ENCODE assay signal across 21 mouse cellular contexts in the genomic region with DNA sequence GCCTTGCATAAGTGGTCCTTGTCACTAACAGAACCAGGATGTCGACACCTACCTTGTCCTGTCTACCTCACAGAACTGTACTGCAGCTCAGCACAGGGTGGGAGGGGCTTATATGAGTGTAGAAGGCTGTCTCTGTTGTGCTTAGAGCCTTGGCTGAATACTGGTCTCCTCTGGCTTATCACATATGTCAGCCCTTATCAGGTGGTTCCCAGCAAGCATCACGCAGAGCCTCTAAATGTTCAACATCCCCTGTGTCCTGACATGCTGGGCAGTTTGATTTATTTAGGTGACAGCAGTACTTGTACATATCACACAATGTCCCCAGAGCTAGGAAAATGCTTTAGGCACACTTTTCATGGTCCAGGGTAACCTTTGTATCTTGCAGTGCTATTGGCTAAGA.
DNase-seq lines count a peak whose midpoint lies in the region; ATAC-seq and TF ChIP-seq lines count a peak whose summit lies in the region.
"Had no signal": no experiment of that assay in that cellular context is flagged by ENCODE, and none has a peak within 500 bp of the region (broad histone marks: within the 10 kb centered on the region; RNA-seq: fewer than 3 reads in every experiment).

No protein-coding gene starts in this region.

- H3K4me1 ChIP-seq in lung, embryonic 14.5 days (ENCODE audit: insufficient read depth) = peaks cover 10% of the 10 kb centered on the region; the same call in 1 of the 2 replicates
- H3K4me1 ChIP-seq in heart, embryonic 14.5 days (ENCODE audit: control insufficient read depth in 2 of 2, insufficient read depth in 2 of 2, low read length in 2 of 2) = peaks cover 18 to 26% of the 10 kb centered on the region in 2 experiments
- H3K4me1 ChIP-seq in liver, embryonic 16.5 days (ENCODE audit: control insufficient read depth, low read depth, low read length) = no peaks in the 10 kb centered on the region
- H3K4me1 ChIP-seq: hindbrain, embryonic 13.5 days; midbrain, embryonic 15.5 days; neural tube, embryonic 15.5 days had no signal

- no peak overlapping the region for H3K4me3 ChIP-seq in lung, embryonic 14.5 days (ENCODE audit: low read depth, low read length)
- no peak overlapping the region for H3K4me3 ChIP-seq in heart, embryonic 14.5 days (ENCODE audit: control insufficient read depth in 1 of 2, insufficient read depth in 1 of 2, low read depth in 1 of 2, low read length in 2 of 2)
- H3K4me3 ChIP-seq in liver, embryonic 16.5 days (ENCODE audit: low read depth, low read length) = no peak overlapping the region
- H3K4me3 ChIP-seq: hindbrain, embryonic 13.5 days; limb, embryonic 10.5 days; midbrain, embryonic 15.5 days; neural tube, embryonic 15.5 days had no signal

- ATAC-seq in lung, embryonic 14.5 days (ENCODE audit: insufficient read depth) = peak; percentile 50; the same call in 1 of the 2 replicates
- ATAC-seq in heart, embryonic 14.5 days (ENCODE audit: insufficient number of reproducible peaks, insufficient read depth, low FRiP score, low read depth) = peak; percentile 97
- peak; percentile 70 for ATAC-seq in liver, embryonic 16.5 days (ENCODE audit: low read depth)
- ATAC-seq: inflammation-experienced regulatory T-cells, adult 6 months; midbrain, embryonic 15.5 days; Patski had no signal

- H3K27ac ChIP-seq in lung, embryonic 14.5 days (ENCODE audit: low read depth) = no peak overlapping the region
- peak overlapping the region; percentile 77 to 87 for H3K27ac ChIP-seq in heart, embryonic 14.5 days (replicated peaks in 1 of 2; ENCODE audit: control insufficient read depth in 1 of 2, insufficient read depth in 1 of 2, low read depth in 2 of 2, low read length in 2 of 2)
- no peak overlapping the region for H3K27ac ChIP-seq in liver, embryonic 16.5 days (ENCODE audit: low read length)
- H3K27ac ChIP-seq: hindbrain, embryonic 13.5 days; limb, embryonic 10.5 days; midbrain, embryonic 15.5 days; neural tube, embryonic 15.5 days had no signal

- no peaks in the 10 kb centered on the region for H3K9me3 ChIP-seq in lung, embryonic 14.5 days (ENCODE audit: low read depth, low read length)
- H3K9me3 ChIP-seq in heart, embryonic 14.5 days (ENCODE audit: control insufficient read depth, low read length) = no peaks in the 10 kb centered on the region
- no peaks in the 10 kb centered on the region for H3K9me3 ChIP-seq in liver, embryonic 16.5 days (replicated peaks; ENCODE audit: control insufficient read depth, low read length)
- H3K9me3 ChIP-seq: hindbrain, embryonic 13.5 days; limb, embryonic 10.5 days; midbrain, embryonic 15.5 days; neural tube, embryonic 15.5 days had no signal

- no peak for TF ChIP-seq CTCF in lung, embryonic 14.5 days (IDR thresholded peaks at IDR 0.05; ENCODE audit: low read depth)

- no peak overlapping the region for H3K4me2 ChIP-seq in lung, embryonic 14.5 days
- no peak overlapping the region for H3K4me2 ChIP-seq in heart, embryonic 14.5 days (ENCODE audit: low read length)
- no peak overlapping the region for H3K4me2 ChIP-seq in liver, embryonic 16.5 days (ENCODE audit: low read depth, low read length)
- H3K4me2 ChIP-seq: hindbrain, embryonic 13.5 days; midbrain, embryonic 15.5 days; neural tube, embryonic 15.5 days had no signal

- H3K9ac ChIP-seq in lung, embryonic 14.5 days = no peak overlapping the region
- H3K9ac ChIP-seq in heart, embryonic 14.5 days (ENCODE audit: low read length) = no peak overlapping the region
- no peak overlapping the region for H3K9ac ChIP-seq in liver, embryonic 16.5 days (ENCODE audit: low read depth, low read length)
- H3K9ac ChIP-seq: hindbrain, embryonic 13.5 days; midbrain, embryonic 15.5 days; neural tube, embryonic 15.5 days had no signal

- DNase-seq in embryo, embryonic 10.5 days (ENCODE audit: low spot score) = peak; percentile 9
- DNase-seq in embryo, embryonic 9.5 days (ENCODE audit: extremely low spot score) = no peak
- DNase-seq in lung, embryonic 14.5 days = peak; percentile 49
- no peak for DNase-seq in lung, postnatal 14 days
- DNase-seq in left cerebral cortex, adult 11 months (ENCODE audit: low spot score) = no peak
- no peak for DNase-seq in thymus, postnatal 25 days
- DNase-seq: adrenal gland, postnatal 10 days; cerebellum, adult 9-10 months; kidney, adult 2 months; kidney, postnatal 10 days; lung, adult 18-20 months; right cerebral cortex, postnatal 14 days; spleen, adult 18-20 months had no signal

- no peaks in the 10 kb centered on the region for H3K36me3 ChIP-seq in lung, embryonic 14.5 days (ENCODE audit: insufficient read depth)
- H3K36me3 ChIP-seq in heart, embryonic 14.5 days (ENCODE audit: control insufficient read depth, insufficient read depth, low read length) = no peaks in the 10 kb centered on the region
- no peaks in the 10 kb centered on the region for H3K36me3 ChIP-seq in liver, embryonic 16.5 days (ENCODE audit: control insufficient read depth, insufficient read depth)
- H3K36me3 ChIP-seq: hindbrain, embryonic 13.5 days; limb, embryonic 10.5 days; midbrain, embryonic 15.5 days; neural tube, embryonic 15.5 days had no signal

- H3K27me3 ChIP-seq in lung, embryonic 14.5 days (ENCODE audit: insufficient read depth, low read length) = no peaks in the 10 kb centered on the region
- H3K27me3 ChIP-seq in heart, embryonic 14.5 days (ENCODE audit: control insufficient read depth, insufficient read depth, low read length) = no peaks in the 10 kb centered on the region
- H3K27me3 ChIP-seq in liver, embryonic 16.5 days (ENCODE audit: control insufficient read depth, insufficient read depth, low read depth, low read length) = no peaks in the 10 kb centered on the region
- H3K27me3 ChIP-seq: hindbrain, embryonic 13.5 days; midbrain, embryonic 15.5 days; neural tube, embryonic 15.5 days had no signal

- 37% methylated on average over 2 of the region's 2 CpGs for WGBS in lung, embryonic 14.5 days
- WGBS in heart, embryonic 14.5 days = 2% methylated on average over 2 of the region's 2 CpGs
- 21% methylated on average over 2 of the region's 2 CpGs for WGBS in liver, embryonic 16.5 days (ENCODE audit: insufficient replicate concordance)

Comparison
In these comparisons a context has a peak if more than half of its experiments do, and no peak if none do; other contexts are left out.
1. DNase-seq: peak in embryo, embryonic 10.5 days (single experiment) and lung, embryonic 14.5 days (single experiment); none in embryo, embryonic 9.5 days (single experiment), lung, postnatal 14 days (single experiment), left cerebral cortex, adult 11 months (single experiment) and thymus, postnatal 25 days (single experiment).
2. H3K27ac ChIP-seq: peak in heart, embryonic 14.5 days (2 of 2); none in lung, embryonic 14.5 days (single experiment) and liver, embryonic 16.5 days (single experiment).
3. Peak in every context shown above with its lines, with median percentiles within 50 percentile points of each other: ATAC-seq.